Mouse (Mus musculus) adrenal gland, postnatal 10 days (tissue): ENCODE data around the gene Smc1b. TPM values are rescaled to one million over a fixed set of nuclear protein-coding genes. Genes with fewer than 3 reads are reported as not detected.
"Not testable (repeated sequence)": the region's sequence is repeated elsewhere in the genome, so short reads cannot be mapped to it uniquely, and the experiment has no call there.

ENCODE experiments used
- DNase-seq: peaks from one replicate; pipeline ENCODE4 v3.0.0; 2021; ENCODE audit warnings: mixed read lengths
- total RNA-seq, 2 experiments: library from RNA; stranded (reverse); gene quantifications; 2 replicates each; pipeline ENCODE4 v1.2.3; 2021

Smc1b gene
- total RNA-seq, 2 experiments from 2014 or later, result 0.27 to 0.33 TPM

DNA sequence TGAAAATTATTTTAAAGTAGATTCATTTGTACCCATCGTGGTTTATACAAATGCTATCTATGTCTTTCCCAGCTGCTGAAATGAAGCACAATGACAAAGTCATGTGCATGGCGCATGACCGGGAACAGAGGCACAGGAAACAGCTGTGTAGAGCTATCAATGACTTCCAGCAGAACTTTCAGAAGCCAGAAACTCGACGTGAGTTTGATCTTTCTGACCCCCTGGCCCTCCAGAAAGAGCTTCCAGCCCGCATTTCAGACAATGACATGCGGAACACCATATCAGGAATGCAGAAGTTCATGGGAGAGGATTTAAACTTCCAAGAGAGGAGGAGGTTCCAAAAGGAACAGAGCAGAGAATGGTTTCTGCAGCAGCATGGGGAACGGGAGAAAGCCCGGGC, 3.4 kb upstream of the Smc1b start:
- DNase-seq, result no peak

DNA sequence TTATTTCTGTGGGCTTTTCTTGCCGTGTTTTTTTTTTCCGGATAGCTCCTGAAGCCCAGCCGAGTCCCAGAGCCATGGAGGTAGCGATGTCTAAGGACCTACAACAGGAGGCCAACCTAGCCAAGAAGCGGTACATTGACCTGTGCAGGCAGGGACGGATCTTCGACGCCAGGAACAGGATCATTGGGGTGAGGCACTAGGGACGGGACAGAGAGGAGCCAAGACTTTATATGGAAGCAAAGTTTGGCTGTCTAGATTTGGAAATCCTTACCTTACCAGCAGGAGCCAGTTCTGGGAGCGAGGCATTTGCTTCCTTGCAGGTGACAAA, 393 bp upstream of the Smc1b start:
- no peak for DNase-seq

DNA sequence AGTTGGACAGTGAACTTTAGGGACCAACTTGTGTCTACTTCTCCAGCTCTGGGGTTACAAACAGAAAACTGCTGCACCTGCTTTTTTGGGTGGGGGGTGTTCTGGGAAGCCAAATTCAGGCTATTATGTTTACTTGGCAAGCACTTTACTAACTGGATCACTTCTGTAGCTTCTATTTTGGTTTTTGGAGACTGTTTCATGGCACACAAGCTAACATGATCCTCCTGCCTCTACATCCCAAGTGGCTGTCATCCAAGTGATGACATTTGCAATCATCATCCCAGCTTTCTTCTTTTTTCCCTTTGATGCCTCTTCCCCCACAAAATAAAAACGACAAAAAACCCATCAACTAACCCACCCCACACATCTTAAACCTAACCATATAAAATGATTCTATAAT, 46.1 kb downstream of the Smc1b start:
- DNase-seq, result no peak

DNA sequence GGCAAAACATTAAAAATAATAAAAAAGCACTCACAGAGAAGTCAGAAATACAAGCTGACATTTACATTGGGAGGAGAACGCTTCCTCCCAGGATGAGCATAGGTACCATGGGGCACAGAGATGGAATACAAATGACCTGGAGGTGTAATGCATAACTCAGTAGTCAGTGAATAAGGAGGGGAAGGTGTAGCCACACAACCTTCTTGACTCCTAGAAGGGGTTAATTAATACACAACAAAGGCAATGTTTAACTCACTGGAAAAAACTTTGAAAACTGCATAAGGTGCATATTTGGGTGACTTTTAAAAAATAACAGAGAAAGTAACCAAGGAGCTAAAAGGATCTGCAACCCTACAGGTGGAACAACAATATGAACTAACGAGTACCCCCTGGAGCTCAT, 59.1 kb downstream of the Smc1b start:
- no peak for DNase-seq

DNA sequence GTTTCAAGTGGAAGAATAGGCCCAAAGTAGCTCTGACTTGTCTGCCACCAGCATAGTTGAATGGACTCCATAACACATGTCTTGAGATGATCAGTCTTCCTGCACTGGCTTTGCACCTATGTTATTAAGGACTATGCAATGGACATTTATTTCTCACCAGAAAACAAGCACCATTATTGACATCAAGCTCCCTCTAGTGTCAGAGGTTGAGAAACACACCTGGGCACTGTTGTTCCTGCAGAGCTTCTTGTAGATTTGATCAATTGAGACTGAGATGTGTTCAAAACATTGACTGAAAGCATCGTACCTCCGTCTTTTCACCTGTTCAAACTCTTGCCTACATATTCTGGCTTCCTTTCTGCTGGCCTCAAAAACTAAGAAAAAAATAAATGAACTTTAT, 61.2 kb downstream of the Smc1b start:
- peak; percentile 55 for DNase-seq

DNA sequence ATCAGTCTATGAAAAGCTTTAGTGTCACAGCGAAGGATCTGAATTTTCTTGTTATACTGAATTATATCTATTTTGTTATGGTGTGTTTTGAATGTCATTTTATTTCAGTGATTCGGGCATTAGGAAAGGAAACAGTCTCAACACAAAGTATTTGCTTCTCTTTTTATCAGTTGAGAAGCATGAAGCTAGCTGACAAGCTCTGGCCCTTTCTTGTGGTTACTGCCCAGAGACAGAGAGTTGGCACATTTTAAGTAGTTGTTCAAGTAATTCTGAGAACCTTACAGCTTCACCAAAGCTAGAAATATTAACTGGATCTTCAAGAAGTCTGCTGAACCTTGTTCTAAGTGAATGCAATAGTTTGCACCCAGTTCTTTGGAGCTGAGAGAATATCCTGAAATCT, 68.3 kb downstream of the Smc1b start:
- no peak for DNase-seq

DNA sequence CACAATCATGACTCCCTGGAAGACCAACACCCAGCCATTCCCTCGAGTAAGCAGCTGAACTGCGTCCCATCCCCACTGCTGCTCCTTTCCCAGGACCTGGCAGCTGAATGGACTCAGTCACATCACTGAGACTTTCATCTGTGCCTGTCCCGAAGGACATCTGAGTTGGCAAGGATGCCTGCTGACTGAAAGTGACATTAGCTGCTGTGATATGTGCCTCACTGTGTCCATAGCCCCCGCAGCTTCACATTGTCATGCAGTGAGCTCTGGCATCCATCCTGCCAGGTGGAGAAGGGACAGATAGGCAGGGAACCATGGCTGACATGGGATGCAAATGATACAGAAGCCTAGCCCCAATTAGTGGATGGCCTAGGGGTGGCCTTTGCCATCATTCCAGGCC, 76.6 kb downstream of the Smc1b start:
- DNase-seq, result peak; percentile 46

DNA sequence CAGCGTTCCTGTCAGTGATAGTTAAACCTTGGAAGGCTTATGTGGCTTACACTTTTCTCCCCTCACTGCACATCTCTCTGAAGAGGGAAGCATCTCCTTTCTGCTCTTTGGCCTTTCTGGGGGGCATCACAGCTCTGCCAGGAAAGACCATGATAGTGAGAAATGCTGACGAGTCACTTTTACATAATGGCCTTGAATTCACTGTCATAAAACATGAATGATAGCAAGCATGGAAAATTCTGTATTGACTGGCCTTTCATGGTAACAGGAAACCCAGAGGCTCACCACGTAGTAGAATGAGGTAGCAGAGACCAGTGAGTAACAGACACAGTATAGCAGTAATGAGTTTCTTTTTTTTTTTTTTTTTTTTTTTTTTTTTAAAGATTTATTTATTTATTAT, 77.7 kb downstream of the Smc1b start:
- DNase-seq, result no peak

DNA sequence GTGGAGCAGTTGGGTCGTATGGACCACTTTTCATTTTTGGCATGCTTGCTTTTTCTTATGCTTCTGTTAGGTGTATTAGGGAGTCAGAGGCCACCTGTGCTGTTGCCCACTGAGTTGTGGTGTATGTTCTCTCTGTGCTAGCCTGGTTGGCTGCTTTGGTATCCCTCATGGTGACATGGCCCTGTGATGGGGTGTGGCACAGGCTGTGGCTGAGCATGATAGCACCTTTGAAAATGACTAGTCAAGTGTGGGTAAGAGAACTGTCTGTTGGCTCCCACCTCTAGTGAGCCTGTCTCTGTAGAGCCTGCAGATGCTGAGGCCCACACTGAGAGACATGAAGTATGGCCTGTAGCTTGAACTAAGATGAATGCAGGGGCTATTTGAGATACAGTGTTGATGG, 82.0 kb downstream of the Smc1b start:
- DNase-seq, result no peak

DNA sequence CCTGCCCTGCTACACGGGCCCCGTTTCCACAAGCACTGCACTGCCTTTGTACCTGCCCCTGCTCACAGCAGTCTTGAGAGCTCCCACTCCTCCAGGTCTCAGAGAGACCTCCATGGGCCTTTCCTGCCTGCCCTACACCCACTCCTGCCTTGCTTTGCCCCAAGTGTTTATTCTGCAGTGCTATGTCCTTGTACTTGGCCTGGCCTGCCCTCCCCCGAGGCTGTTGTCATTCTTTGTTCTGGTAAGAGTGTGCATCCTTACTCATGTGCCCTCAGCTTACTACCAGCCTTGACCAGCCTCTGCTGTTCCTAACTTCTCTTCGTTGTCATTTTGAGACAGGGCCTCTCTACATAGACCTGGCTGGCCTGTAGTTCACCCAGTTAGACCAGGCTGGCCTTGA, 83.9 kb downstream of the Smc1b start:
- DNase-seq, result peak; percentile 34

DNA sequence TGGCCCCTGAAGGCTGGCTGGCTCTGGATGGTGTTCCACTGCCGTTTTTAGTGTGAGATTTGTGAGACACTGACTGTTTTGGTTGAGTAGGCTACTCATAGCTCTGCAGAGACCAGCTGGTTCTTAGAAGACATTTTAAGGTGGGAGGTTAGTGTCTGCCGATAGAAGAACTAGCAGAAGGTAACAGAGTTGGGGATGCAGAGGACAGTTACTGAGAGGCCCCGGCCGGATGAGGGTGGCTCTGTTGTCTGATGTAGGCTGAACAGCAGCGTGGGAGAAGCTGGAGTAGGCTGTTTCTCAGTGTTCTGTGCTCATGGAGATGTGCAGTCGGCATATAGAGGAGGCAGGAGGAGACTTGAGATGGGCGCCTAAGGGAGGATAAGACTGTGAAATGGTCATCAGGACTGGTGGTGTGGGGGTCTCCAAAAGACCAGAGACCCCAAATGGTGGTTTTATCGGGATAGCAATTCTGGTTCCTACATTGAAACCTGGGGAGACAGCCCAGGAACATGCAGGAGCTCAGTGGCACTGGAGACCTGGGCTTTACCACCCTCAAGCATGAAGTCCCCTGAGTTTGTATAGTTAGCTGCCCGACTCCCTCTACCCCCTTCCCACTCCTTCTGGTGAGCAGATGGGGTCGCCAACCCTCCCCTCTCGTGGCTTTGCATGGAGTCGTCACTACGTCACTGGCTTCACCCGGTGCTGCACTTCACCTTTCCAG, 85.4 kb downstream of the Smc1b start:
- DNase-seq, result no peak

DNA sequence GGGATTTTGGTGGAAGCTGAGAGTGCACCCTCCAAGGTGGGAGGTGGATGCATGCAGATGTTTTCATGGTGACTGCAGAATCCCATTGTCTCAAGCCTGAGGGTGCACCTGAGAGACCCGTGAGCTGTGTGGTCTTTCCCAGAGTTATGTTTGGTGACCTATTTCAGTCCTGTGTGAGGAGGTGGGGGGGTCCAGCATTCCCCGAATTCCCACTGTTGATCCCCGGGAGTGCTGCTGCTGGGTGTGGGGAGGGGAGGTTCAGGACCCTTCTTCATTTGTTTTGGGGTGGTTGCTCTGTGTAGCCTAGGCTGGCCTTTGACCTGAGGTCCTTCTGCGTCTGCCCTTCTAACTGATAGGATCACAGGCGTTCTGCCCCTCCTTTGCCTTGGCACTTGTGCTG, 88.0 kb downstream of the Smc1b start:
- DNase-seq, result no peak

DNA sequence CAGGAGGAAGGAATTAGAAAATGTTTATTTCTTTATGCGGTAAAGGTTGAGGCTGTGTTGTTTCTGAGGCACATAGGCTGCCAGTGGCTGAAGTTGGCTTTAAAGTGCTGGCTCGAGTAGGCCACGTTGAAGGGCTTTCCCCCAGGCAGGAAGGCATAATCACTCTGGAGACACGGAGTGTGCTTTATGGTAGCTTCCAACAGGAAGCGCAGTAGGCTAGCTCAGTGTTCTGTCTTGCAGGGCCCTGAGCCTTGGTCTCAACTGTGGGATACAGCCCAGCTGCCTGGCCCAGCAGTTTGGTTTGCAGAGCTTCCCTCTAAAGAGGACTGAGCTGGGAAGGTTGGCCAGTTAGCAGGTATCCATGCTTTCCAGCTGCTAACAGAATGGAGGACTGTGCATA, 88.6 kb downstream of the Smc1b start:
- DNase-seq, result no peak

DNA sequence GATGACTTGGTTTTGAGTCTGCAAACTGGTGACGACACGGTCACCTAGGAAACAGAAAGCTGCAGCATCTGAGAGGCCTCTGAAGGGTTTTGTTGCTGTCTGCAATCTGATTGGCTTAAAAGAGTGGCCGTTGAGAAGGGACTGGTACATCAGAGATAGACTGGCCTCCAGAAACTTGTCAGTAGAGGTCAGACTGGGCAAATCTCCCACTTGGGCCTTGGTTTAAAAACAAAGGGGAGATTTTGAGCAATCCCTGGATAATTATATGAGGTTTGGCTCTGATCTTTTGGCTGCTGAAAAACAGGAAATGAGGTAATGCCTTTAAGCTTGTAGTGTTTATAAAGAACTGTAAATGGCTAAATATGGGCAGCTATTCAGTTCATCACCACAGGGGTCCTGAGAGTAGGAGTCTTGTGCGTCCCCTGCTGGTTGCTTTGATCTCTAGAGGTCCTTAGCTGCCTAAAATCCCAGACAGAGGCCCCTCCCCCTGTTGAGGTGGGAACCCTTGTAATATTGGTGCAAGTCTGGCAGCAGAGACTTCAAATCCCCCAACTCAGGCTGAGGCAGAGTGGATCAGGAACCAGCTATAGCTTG, 89.3 kb downstream of the Smc1b start:
- DNase-seq, result peak; percentile 70

DNA sequence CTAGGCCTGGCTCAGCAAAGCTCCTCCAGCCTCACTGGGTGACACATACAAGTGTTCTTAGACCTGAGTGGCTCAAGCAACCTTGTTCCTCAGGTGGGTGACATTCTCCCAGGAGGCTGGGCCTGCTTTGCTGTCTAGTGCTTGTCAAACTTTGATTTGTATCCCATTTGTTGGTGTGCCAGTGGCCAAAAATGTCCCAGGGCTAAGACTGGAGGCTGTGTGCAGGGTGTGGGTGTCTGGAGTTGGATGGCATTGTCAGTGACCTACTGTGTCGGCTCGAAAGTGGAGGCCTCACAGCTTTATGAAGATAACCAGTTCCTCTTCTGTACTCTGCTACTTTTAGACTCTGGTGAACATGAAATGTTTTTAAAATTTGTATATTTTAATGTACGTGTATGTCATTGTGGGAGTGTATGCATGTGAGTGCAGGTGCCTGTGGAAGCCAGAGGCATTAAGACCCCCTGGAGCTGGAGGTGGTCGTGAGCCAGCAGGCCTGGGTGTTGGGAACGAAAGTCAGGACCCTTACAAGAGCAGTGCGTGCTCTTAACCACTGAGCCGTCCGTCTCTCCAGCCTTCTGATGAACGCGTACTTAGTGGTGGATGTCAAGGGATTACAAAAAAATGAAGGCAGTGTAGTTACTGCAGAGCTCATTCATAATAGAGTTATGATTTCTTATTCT, 90.1 kb downstream of the Smc1b start:
- no peak for DNase-seq

DNA sequence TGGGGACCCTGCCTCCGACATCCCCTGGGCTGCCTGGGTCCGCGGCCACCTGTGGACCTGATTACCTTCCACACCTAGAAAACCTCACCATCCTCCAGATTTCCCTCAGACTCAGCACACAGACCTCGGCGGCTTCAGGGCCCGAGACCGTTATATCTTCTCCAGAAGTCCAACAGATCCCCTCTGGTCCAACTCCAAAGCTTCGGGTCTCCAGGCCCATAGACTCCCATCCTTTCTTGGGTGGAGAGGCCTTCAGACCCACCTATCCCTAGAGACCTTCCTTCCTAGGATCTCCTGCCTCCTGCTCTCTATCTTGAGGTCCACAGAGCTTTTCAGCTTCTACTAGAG, 94.4 kb downstream of the Smc1b start:
- no peak for DNase-seq

DNA sequence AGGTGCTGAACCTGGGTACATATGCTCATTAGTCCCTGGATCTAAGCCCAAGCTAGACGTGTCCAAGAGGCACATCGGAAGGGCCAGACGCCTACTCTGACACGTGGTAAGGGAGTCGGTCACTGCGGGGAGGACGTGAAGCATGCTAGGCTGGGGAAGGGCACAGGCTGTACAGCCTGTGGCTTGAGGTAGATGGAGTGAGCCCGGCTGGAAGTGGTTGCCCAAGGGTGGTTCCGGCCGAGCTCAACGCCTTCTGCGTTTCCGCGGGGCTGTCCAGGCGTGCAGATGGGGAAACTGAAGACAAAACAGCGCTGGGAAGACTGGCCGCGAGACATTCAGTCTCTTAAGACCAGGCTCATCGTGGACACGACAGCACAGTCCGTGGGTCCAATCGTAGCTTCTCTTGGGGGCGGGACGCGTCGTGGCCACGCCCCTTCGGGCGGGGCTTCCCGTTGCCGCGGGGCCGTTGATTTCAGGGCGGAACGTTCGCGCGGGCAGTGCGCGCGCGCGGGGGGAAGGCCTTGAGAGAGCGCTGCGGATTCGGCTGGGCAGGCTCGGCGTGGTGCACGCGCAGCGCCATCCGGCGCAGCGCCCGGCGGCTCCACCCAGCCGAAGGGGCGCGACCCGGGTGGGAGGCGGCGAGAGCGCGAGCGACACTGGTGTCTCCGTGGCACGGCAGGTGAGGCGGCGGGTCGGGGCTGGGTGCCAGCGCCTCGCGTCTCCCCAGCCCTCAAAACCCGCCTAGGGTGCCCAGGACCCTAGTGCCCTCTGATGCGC, 95.0 kb downstream of the Smc1b start:
- peak; percentile 99 for DNase-seq

DNA sequence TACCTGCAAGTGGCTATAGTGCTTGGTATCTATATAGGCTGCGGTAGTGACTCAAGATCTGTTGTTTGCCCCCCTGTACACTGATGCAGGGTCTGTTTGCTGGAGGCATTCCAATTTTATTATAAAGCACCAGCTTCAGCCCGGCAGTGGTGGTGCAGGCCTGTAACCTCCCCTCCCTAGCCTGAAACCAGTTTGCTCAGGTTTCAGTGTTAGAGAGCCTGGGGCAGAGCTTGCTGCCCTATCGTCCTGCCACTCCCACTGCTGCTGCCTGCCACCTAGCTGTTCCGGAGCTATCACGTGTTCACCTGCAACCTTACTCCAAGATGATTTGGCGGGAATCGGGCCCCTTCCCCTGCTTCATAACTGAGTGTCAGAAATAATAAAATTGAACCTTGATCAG, 97.8 kb downstream of the Smc1b start:
- DNase-seq, result not testable (repeated sequence)

DNA sequence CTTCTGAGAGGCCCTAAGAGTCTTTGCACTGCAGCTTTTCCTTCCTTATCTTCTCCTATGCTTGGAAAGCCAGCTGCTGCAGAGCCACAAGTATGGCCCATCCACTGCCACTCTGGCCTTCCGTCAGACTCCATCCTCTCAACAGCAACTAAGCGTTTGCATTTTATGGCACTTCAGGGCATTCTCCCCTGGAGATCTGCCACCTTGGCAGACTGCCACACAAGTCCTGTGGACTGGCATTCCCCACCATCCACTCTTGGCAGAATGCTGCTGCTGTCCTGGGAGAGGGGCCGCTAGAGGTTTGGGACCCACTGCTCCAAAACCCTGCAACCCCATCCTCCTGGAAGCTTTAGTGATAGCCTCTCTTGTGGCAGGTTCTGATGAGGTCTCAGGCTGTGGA, 99.9 kb downstream of the Smc1b start:
- peak; percentile 56 for DNase-seq

DNA sequence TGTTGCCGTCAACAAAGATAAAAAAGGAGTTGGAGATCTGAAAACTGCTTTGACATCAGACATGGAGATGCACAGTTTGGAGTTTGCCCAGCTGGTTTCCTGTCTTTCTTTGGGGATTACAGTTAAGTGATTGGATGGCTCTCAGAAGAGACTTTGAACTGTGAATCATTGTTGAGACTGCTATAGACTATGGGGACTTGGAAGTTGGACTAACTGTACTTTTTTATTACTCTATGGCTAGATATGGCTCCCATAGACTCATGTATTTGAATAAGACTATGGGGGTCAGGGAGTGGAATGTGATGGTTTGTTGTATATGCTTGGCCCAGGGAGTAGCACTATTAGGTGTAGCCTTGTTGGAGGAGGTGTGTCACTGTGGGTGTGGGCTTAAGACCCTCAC, 101.1 kb downstream of the Smc1b start:
- DNase-seq, result not testable (repeated sequence)

DNA sequence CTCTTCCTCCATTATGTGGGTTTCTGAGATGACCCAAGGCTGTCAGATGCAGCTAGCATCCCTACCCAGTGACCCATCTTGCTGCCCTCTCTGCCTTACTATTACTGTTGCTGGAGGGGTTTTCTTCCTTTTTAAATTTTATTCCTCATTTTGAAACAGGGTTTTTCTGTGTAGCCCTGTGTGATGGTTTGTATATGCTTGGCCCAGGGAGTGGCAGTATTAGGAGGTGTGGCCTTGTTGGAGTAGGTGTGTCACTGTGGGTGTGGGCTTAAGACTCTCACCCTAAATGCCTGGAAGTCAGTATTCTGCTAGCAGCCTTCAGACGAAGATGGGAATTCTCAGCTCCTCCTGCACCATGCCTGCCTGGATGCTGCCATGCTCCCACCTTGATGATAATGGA, 103.1 kb downstream of the Smc1b start, which contains the start of gene Fam118a:
Gene Fam118a, plus strand, starts transcription at position 301 of the 400 bp plus-strand sequence.
- DNase-seq, result not testable (repeated sequence)

DNA sequence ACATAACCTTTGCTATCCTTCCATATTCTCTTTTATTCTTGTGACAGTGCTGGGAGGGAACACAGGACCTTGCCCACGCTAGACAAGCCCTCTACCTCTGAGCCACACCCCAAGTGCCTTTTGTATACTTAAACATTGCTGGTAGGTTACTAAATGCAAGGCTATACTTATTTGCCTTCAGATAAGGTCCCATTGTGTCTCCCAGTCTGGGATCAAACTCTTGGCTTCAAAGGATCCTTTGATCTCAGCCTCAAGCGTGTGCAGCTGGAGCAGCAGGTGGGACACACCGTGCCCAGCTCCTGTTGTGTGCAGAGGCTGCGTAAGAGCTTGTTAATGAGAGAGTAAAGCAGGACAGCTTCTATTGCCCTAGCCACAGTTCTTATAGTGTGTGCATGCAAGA, 104.0 kb downstream of the Smc1b start:
- DNase-seq, result no peak

DNA sequence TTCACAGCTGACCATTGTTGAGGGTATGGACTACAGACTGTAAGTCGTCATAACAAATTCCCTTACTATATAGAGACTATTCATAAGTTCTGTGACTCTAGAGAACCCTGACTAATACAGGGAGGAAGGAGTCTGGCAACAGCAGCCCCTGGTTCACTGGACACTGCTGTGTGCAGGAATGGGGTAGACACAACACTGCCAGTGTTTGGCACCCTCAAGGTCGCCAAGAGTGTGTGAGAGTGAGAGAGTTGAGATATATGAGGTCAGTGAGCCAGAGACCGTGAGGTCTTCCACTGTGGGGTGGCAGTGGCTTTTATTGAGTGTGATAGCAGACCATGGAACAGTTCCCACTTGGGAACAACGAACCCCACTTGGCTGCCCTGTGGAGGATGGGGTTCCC, 105.6 kb downstream of the Smc1b start:
- DNase-seq, result no peak
